In the genomic region with DNA sequence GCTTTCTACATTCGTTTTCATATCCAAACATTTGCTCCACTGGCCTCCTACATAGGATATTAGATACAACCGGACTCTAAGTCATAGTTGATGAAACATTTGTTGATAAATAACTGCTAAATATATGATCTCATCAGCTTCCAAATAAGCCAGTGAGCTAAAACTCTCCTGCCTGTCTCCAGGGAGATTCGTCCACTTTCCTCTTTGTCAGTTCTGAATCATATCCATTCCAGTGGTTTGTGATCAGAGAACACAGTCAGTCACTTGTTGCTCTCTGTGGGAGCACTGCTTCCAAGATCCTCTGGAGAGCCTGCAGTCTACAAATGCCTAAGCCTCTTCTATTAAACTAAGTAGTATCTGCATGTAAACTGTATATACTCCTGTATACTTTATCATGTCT, we compare ENCODE assay signal across 36 mouse cellular contexts. TPM values are rescaled to one million over a fixed set of nuclear protein-coding genes. Genes with fewer than 3 reads are reported as not detected.
"Had no signal": no experiment of that assay in that cellular context is flagged by ENCODE, and none has a peak within 500 bp of the region (broad histone marks: within the 10 kb centered on the region; RNA-seq: fewer than 3 reads in every experiment).

No protein-coding gene starts in this region.

- H3K4me1 ChIP-seq: limb, embryonic 10.5 days; limb, embryonic 12.5 days; limb, embryonic 13.5 days; limb, embryonic 15.5 days; liver, embryonic 12.5 days; lung, embryonic 15.5 days; megakaryocyte, embryonic 14.5 days; midbrain, embryonic 10.5 days; midbrain, embryonic 12.5 days; midbrain, embryonic 13.5 days; midbrain, embryonic 15.5 days; neural tube, embryonic 12.5 days had no signal

- H3K9ac ChIP-seq: limb, embryonic 12.5 days; limb, embryonic 13.5 days; limb, embryonic 15.5 days; liver, embryonic 12.5 days; liver, embryonic 13.5 days; liver, embryonic 14.5 days; liver, embryonic 15.5 days; liver, postnatal 0 days; lung, embryonic 14.5 days; lung, embryonic 15.5 days; midbrain, embryonic 12.5 days; midbrain, embryonic 13.5 days; midbrain, embryonic 15.5 days; neural tube, embryonic 12.5 days had no signal

- H3K9me3 ChIP-seq: limb, embryonic 10.5 days; limb, embryonic 12.5 days; limb, embryonic 13.5 days; limb, embryonic 15.5 days; liver, embryonic 12.5 days; liver, embryonic 13.5 days; liver, embryonic 15.5 days; lung, embryonic 15.5 days; megakaryocyte, embryonic 14.5 days; midbrain, embryonic 10.5 days; midbrain, embryonic 12.5 days; midbrain, embryonic 13.5 days; midbrain, embryonic 15.5 days; neural tube, embryonic 12.5 days had no signal

- H3K4me2 ChIP-seq: limb, embryonic 12.5 days; limb, embryonic 13.5 days; limb, embryonic 15.5 days; liver, embryonic 11.5 days; liver, embryonic 12.5 days; liver, embryonic 13.5 days; liver, embryonic 15.5 days; lung, embryonic 14.5 days; lung, embryonic 15.5 days; midbrain, embryonic 11.5 days; midbrain, embryonic 12.5 days; midbrain, embryonic 13.5 days; midbrain, embryonic 15.5 days; neural tube, embryonic 12.5 days had no signal

- H3K27me3 ChIP-seq: limb, embryonic 12.5 days; limb, embryonic 13.5 days; limb, embryonic 15.5 days; liver, embryonic 12.5 days; liver, embryonic 13.5 days; liver, embryonic 15.5 days; lung, embryonic 15.5 days; megakaryocyte, embryonic 14.5 days; midbrain, embryonic 12.5 days; midbrain, embryonic 13.5 days; midbrain, embryonic 15.5 days; neural tube, embryonic 12.5 days had no signal

- ATAC-seq: liver, embryonic 12.5 days; liver, postnatal 0 days; lung, postnatal 0 days; midbrain, embryonic 13.5 days; midbrain, embryonic 15.5 days had no signal

- DNase-seq: left cerebral cortex, postnatal 4 days; liver; liver, embryonic 13.5 days; liver, postnatal 0 days; lung, adult 18-20 months; lung, adult 2 months; lung, embryonic 14.5 days; lung, postnatal 10 days; lung, postnatal 14 days; lung, postnatal 36 days; lung, postnatal 4 days; midbrain, embryonic 14.5 days had no signal

- H3K27ac ChIP-seq: limb, embryonic 10.5 days; limb, embryonic 12.5 days; limb, embryonic 13.5 days; limb, embryonic 15.5 days; liver, embryonic 12.5 days; liver, embryonic 13.5 days; liver, embryonic 14.5 days; liver, embryonic 15.5 days; lung, embryonic 15.5 days; macrophage; midbrain, embryonic 10.5 days; midbrain, embryonic 12.5 days; midbrain, embryonic 13.5 days; midbrain, embryonic 15.5 days; neural tube, embryonic 12.5 days had no signal

- H3K4me3 ChIP-seq: limb, embryonic 10.5 days; limb, embryonic 12.5 days; limb, embryonic 13.5 days; limb, embryonic 15.5 days; liver, embryonic 12.5 days; liver, embryonic 13.5 days; liver, embryonic 15.5 days; lung, embryonic 15.5 days; megakaryocyte, embryonic 14.5 days; midbrain, embryonic 10.5 days; midbrain, embryonic 12.5 days; midbrain, embryonic 13.5 days; midbrain, embryonic 15.5 days; myocyte; neural tube, embryonic 12.5 days had no signal

RNA-seq across cellular contexts. Expression of gene Cyp2c23, which starts 31.2 kb away (rescaled TPM):
- total RNA-seq: left cerebral cortex, postnatal 4 days; megakaryocyte, adult 5-6 weeks; megakaryocyte-erythroid progenitor cell, adult 5-6 weeks; midbrain, postnatal 0 days; monocyte, adult 5-6 weeks had no signal
- polyA plus RNA-seq: limb, embryonic 10.5 days; midbrain, embryonic 10.5 days; midbrain, embryonic 11.5 days; midbrain, embryonic 12.5 days; midbrain, embryonic 14.5 days; midbrain, embryonic 15.5 days; midbrain, postnatal 0 days; neural tube, embryonic 11.5 days; neural tube, embryonic 12.5 days had no signal
